Mouse (Mus musculus): ENCODE results near the gene 4933427D14Rik. TPM values are rescaled to one million over a fixed set of nuclear protein-coding genes. Genes with fewer than 3 reads are reported as not detected.

The 4933427D14Rik gene
- total and polyA plus RNA-seq, 3 experiments, result 14.5 to 19.6 TPM; not detected in 1

DNA sequence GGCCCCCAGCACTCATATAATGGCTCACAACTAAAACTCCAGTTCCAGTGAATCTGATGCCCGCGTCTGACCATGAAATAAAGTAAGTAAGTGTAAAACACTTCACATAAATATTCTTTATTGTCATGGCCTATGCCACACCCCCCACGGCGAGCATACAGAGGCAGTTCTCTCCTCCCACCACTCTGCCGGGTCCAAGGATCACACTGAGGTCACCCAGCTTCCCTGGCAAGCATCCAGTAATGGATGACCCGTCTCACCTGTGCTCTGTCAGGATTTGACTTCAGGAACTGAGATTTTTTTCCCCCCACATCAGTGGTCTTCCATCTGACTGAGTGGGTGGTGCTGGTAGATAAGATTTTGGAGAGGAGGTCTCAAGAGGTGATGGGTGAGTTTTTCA, 67.1 kb downstream of the 4933427D14Rik start:
- H3K36me3 ChIP-seq (ENCODE audit: control insufficient read depth in 1 of 2, insufficient read depth in 2 of 2, low read length in 2 of 2), result no peaks in the 10 kb centered on the region
- TF ChIP-seq EP300 (IDR thresholded peaks at IDR 0.05; ENCODE audit: low read depth in 1 of 2, low read length in 2 of 2) (no peak), POLR2AphosphoS2 (IDR thresholded peaks at IDR 0.05; ENCODE audit: low read length) (no peak), ELF1 (IDR thresholded peaks at IDR 0.05; ENCODE audit: low read depth, low read length) (no peak)

GRCm38 (mm10) chr11:72136231-72136982, 70.9 kb downstream of the 4933427D14Rik start:
- Histone ChIP-seq H3K9ac (ENCODE audit: control insufficient read depth, low read depth, low read length, poor library complexity, severe bottlenecking) (no peak overlapping the region), H3K79me2 (ENCODE audit: control insufficient read depth, insufficient read depth, low read length, poor library complexity) (no peaks in the 10 kb centered on the region), H3K27me3 (ENCODE audit: control insufficient read depth in 1 of 2, insufficient read depth in 2 of 2, low read length in 2 of 2) (no peaks in the 10 kb centered on the region), H3K36me3 (ENCODE audit: control insufficient read depth in 1 of 2, insufficient read depth in 2 of 2, low read length in 2 of 2) (no peaks in the 10 kb centered on the region), H3K9me3 (replicated peaks; ENCODE audit: insufficient read depth, low read length) (no peaks in the 10 kb centered on the region), H3K4me3 (ENCODE audit: control insufficient read depth in 1 of 2, insufficient read depth in 1 of 2, low read depth in 2 of 2, low read length in 2 of 2) (no peak overlapping the region), H3K27ac (ENCODE audit: control insufficient read depth, low read depth, low read length) (no peak overlapping the region), H3K4me1 (ENCODE audit: control insufficient read depth in 1 of 2, insufficient read depth in 2 of 2, low read length in 2 of 2) (no peaks in the 10 kb centered on the region)
- TF ChIP-seq UBTF (IDR thresholded peaks at IDR 0.05; ENCODE audit: borderline replicate concordance, insufficient read depth, low read depth, low read length), result no peak
- no peak for TF ChIP-seq USF1 (IDR thresholded peaks at IDR 0.05; ENCODE audit: low read depth, low read length)
- TF ChIP-seq GATA1 (IDR thresholded peaks at IDR 0.05; ENCODE audit: low read depth, low read length), result no peak
- no peak for TF ChIP-seq NRF1 (IDR thresholded peaks at IDR 0.05; ENCODE audit: insufficient read depth, low read depth, low read length, poor library complexity, severe bottlenecking)
- TF ChIP-seq MAZ (IDR thresholded peaks at IDR 0.05; ENCODE audit: low read depth, low read length), result no peak
- TF ChIP-seq MYB (IDR thresholded peaks at IDR 0.05; ENCODE audit: low read depth, low read length), result no peak
- TF ChIP-seq EP300 (IDR thresholded peaks at IDR 0.05; ENCODE audit: low read depth in 1 of 2, low read length in 2 of 2), result no peak
- TF ChIP-seq POLR2AphosphoS5 (IDR thresholded peaks at IDR 0.05; ENCODE audit: borderline replicate concordance, low read depth, low read length), result no peak
- no peak for TF ChIP-seq ETS1 (IDR thresholded peaks at IDR 0.05; ENCODE audit: low read depth, low read length)
- no peak for TF ChIP-seq HCFC1 (IDR thresholded peaks at IDR 0.05; ENCODE audit: low read depth, low read length)
- no peak for TF ChIP-seq RAD21 (IDR thresholded peaks at IDR 0.05; ENCODE audit: low read depth, low read length)
- no peak for TF ChIP-seq CHD2 (IDR thresholded peaks at IDR 0.05; ENCODE audit: low read length)
- TF ChIP-seq MXI1 (IDR thresholded peaks at IDR 0.05; ENCODE audit: low read depth, low read length), result no peak
- no peak for TF ChIP-seq CTCF (IDR thresholded peaks at IDR 0.05 in 2 of 3, conservative IDR thresholded peaks at IDR 0.05 in 1 of 3; ENCODE audit: control insufficient read depth in 1 of 3, insufficient read depth in 1 of 3, low read depth in 2 of 3, low read length in 3 of 3, poor library complexity in 1 of 3, severe bottlenecking in 1 of 3)
- no peak for TF ChIP-seq ZNF384 (IDR thresholded peaks at IDR 0.05; ENCODE audit: low read depth, low read length)
- no peak for TF ChIP-seq MAFK (IDR thresholded peaks at IDR 0.05; ENCODE audit: borderline replicate concordance, low read depth, low read length)
- DNase-seq (ENCODE audit: low read depth, low spot score), result no peak

More for the DNA sequence above, 67.1 kb downstream of the 4933427D14Rik start:
- Histone ChIP-seq H3K9me3 (replicated peaks; ENCODE audit: insufficient read depth, low read length) (no peaks in the 10 kb centered on the region), H3K27me3 (ENCODE audit: control insufficient read depth in 1 of 2, insufficient read depth in 2 of 2, low read length in 2 of 2) (no peaks in the 10 kb centered on the region), H3K9ac (ENCODE audit: control insufficient read depth, low read depth, low read length, poor library complexity, severe bottlenecking) (no peak overlapping the region), H3K27ac (ENCODE audit: control insufficient read depth, low read depth, low read length) (no peak overlapping the region), H3K4me3 (ENCODE audit: control insufficient read depth in 1 of 2, insufficient read depth in 1 of 2, low read depth in 2 of 2, low read length in 2 of 2) (no peak overlapping the region), H3K4me1 (ENCODE audit: control insufficient read depth in 1 of 2, insufficient read depth in 2 of 2, low read length in 2 of 2) (no peaks in the 10 kb centered on the region), H3K79me2 (ENCODE audit: control insufficient read depth, insufficient read depth, low read length, poor library complexity) (no peaks in the 10 kb centered on the region)
- DNase-seq (ENCODE audit: low read depth, low spot score), result no peak

Data from MEL (cell line).